Mouse (Mus musculus): ENCODE data around the gene Pola2. TPM values are rescaled to one million over a fixed set of nuclear protein-coding genes. Genes with fewer than 3 reads are reported as not detected.

Gene Pola2
- total RNA-seq, 1 experiment from 2014 or later = 36.8 TPM

DNA sequence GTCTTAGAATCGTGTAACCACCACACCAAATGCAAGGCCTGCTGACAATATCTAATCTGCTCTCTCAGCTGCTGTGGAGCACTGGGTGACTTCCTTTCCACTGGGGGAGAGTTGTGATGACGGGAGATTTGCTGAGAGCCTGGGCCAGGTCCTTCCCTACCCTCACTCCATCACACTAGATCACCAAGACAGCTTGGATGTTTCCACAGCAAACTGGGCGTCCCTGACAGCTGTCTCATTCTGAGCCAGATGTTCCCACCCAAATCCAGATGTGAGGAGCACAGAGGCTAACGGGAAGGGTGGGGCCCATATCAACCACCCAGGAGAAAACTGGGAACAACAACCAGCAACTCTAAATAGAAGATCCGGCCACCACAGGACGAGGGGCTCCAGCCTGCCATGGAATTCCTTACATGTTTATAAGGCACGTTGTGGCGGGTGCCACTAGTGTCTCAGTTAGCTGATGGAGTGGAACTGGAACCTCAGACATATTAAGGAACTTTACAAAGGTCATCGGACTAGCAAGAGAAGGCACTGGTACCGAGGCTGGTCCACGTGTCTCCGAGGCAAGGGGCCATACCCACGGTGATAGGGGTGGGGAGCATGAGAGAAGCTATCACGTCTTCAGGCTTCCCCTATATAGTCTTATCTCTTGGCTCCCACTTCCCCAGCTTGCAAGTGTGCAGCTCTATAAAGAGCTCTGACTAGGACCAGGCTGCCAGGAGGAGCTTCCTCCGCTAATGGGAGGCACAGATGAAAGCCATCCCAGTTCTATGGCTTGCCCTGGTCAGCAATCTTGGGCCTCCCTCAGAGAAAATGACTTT, 41.7 kb downstream of the Pola2 start:
- no peak for ATAC-seq (ENCODE audit: extremely low read depth, insufficient number of reproducible peaks, low FRiP score, poor library complexity, severe bottlenecking)

DNA sequence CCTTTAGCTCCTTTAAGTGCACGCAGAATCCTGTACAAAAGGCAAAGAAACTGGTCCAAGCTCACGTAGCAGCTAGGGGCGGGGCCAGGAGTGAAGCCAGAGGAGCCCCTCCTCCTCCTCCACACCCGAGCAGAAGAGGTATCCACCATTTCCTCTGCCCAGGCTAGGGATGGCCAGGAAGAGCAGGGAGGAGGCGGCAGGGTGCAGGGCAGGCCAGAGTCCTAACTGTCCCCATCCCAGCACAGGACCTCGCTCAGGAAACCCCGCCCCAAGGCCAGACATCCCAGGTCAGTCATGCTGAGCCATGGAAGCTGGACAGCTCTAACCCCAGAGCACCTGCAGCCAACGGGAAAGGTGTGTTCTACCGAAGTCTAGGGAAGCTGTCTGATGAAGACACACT, 42.3 kb downstream of the Pola2 start:
- ATAC-seq (ENCODE audit: extremely low read depth, insufficient number of reproducible peaks, low FRiP score, poor library complexity, severe bottlenecking) = no peak

DNA sequence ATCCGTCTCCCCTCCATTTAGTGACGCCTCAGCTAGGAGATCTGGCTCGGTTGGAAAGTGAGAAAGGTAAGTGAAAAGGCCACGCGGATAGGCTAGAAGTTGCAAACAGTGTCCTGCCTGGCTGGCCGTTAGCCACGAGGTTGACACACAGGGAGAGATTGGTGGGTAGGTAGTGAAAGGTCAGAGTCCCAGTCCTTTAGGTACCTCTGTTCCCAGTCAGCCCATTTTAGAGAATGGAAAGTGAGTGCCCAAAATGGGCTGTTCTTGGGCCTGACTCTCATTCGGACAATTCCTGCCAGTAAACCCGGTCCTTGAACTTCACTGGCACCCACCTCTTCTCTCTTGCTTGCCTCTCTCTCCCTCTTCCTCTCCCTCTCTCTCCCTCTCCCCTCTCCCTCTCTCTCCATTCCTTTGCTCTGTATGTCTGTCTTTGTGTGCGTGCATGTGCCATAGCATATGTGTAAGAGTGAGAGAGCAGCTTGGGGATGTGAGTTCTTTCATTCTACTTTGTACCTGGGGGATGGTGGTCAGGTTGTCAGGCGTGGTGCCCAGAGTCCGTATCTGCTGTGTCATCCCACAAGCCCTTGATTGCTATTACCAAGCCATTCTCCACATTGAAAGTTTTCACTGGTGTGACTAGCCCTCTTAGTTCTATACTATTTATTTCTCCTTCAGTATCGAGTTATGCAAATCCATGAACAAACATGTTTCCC, 50.8 kb downstream of the Pola2 start, which contains the start of gene Dpf2:
Gene Dpf2 (minus strand): TSS at position 4 of the 713 bp plus-strand sequence.
- no peak for ATAC-seq (ENCODE audit: extremely low read depth, insufficient number of reproducible peaks, low FRiP score, poor library complexity, severe bottlenecking)

DNA sequence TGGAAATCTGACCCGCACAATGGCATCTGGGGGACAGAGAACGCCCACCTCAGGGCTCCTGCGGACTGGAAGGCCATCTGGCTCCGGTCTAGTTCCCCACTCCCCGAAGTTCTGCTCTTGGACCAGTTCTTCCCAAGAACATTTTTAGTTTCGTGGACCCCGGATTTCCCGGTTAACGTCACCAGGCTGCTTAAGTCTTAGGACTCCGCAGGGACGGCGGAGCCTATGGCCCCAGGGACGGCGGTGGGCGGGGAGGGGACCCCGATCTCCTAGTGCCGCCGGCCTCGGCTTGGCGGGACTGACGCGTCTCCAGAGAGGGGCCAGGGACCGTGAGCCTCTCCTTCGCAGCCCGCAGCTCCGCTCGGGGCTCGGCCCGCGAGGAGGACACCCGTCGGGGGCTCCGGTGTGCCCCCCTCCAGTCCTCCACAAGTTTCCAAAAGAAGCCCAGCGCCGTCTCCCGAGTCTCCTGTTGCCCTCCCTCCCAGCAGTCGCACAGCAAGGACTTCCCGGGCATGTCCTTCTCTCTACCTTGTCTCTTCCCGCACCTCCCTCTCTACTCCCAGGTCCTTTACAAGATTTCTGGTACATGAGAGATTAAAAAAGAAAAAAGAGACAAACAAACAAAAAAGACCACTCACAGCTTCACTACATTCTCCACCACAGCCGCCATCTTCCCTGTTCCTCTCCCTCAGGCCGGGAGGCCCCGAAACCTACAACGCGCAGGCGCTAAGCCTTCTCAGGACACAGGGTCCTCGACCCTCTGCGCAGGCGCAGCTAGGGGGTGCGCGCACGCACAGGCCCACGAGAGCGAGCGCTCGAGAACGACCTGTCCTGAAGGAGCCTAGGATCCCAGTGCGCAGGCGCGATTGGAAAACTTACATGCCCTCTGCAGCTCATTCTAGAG, 51.6 kb downstream of the Pola2 start:
- ATAC-seq (ENCODE audit: extremely low read depth, insufficient number of reproducible peaks, low FRiP score, poor library complexity, severe bottlenecking) = peak; percentile 90

DNA sequence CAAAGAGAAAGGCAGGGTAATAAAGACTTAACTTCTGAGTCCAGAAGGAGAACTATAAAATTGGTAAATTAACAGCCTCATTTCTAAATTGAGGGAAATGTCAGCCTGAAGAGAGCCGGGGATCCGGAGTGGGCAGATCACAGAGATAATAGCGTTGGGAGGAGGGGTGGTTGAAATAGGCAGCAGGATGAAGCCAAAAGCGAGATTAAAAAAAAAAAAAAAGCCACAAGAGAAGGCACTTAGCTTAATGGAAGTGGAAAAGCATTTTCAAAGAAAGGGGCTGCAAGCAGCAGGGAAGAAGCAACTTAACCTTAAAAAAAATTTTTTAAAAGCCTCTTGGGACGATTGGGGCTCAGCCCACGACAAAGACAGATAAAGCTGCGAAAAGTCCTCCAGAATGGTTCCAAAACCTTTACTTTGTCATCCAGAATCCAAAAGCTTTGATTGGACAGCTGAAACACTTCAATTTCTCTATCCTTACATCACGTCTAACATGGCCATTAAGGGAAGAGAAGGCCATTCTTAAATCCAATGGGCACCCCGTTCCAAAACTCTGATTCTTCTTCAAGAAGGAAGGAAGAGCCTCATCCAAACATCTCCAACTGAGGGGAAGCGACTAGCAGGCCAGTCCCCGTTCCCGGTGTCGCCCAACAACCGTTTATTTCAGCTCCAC, 52.4 kb downstream of the Pola2 start:
- no peak for ATAC-seq (ENCODE audit: extremely low read depth, insufficient number of reproducible peaks, low FRiP score, poor library complexity, severe bottlenecking)

DNA sequence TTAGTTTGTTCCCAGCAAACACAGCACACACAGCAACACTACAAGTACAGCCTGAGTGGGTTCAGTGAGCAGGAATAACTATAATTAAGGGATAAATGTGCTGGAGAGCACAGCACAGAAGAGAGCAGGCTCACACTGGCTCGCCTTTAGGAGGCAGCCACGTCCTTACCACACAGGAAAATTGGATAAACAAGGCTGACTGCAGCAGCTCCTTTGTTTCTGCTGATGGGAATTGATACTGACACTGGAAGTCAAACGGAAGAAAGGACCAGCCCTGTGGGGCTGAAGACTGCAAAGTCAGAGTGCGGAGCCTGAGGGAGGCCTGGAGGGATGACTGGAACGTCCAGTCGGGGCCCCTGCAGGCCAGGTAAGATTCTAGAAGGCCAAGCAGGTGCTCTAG, 53.8 kb downstream of the Pola2 start:
- ATAC-seq (ENCODE audit: extremely low read depth, insufficient number of reproducible peaks, low FRiP score, poor library complexity, severe bottlenecking) = no peak

DNA sequence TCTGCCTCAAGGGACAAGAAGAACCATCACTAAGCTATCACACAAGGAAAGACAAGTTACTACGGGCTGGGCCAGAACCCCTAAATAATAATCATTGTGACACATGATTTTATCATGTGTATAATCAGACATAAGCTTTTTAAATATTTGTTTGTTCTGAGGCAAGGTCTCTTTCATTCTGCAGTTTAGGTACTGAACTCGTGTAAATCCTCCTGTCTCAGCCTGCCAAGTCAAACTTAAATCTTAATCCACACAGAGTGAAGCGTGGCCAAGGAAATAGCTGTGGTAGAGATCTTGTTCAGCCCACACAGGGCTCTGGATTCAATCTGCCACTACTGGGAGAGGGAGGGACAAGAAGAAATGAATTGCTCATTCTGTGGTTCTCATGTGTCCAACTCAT, 56.7 kb downstream of the Pola2 start:
- ATAC-seq (ENCODE audit: extremely low read depth, insufficient number of reproducible peaks, low FRiP score, poor library complexity, severe bottlenecking) = no peak

DNA sequence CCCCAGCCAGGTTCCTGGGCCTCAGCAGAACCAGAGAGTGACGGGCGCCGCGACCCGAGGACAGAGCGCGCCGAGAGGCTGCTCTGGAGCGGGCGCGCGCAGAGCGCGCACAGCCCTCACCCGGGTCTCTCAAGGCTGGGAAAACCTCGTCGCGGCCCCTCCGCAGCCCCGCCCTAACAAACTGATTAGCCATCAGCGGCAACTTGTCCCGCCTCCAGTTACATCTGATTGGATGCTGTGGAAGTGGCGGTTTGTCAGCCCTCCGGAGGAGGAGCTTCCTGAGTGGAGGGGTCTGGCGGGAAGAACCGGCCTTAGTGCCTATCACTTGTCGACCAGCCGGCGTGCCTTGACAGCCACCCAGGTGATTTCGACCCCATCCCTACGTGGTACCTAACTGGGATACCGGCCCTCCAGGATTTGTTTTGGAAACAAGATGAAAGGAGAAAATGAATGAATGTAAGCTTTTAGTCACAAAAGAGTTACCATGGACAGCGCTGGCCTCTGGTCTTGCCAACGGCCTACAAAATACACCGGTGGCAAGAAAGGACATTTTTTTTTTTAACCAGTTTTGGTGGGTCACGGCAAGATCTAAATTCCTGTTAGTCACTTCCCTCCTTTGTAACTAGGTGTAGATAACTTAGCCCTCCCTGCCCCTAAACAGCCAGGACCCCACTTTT, 69.9 kb downstream of the Pola2 start, which contains the start of gene Tigd3:
Gene Tigd3 (minus strand): TSS at position 148 of the 677 bp plus-strand sequence.
- peak; percentile 86 for ATAC-seq (ENCODE audit: extremely low read depth, insufficient number of reproducible peaks, low FRiP score, poor library complexity, severe bottlenecking)

DNA sequence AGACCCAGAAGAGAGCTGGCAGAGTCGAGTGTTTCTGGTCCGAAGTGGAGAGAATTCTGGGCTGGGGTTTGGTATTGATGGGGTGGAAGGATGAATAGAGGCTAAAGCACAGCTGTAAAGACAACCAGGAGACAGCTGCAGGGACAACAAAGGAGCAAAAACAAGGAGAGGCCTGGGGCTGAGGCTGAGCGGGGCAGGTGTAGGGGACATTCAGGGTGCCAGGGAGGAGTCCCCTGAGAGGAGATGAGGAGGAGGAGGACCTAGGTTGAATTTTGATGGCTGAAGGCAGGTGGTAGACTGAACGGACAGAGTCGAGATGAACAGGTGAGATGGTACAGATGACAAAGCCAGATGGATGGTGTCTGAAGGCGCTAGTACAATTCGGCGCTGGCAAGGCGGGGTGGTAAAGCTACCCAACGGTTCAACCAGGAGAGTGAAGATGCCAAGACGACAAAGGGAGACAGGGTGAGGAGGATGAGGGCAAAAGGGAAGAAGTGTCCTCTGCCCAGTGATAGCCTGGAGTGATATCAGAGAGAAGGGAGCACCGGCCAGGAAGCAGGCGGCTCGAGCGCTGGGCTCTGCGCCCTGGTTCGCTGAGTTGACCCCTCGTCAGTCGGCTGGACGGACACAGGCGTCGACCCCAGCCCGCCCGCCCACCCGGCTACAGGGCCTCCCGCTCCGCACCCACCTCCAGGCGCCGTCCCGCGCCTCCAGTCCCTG, 70.6 kb downstream of the Pola2 start:
- ATAC-seq (ENCODE audit: extremely low read depth, insufficient number of reproducible peaks, low FRiP score, poor library complexity, severe bottlenecking) = no peak

DNA sequence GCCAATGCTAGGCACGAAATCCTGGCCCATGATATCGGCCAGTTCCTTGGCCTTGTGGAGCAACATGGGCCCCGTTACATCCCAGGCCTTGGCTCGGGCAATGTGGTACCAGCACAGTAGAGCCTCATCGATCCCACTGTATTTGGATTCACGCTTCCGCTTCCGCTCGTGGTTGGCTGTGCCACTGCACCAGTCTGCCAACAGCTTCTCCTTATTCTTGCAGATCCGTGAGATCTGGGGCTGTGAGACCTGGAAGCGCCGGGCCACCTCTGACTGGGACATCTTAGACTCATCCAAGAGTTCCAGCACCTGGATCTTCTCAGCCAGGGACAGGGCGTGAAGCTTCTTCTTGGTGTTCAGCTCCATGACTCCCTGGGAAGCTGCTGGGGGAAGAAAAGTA, 71.3 kb downstream of the Pola2 start:
- no peak for ATAC-seq (ENCODE audit: extremely low read depth, insufficient number of reproducible peaks, low FRiP score, poor library complexity, severe bottlenecking)

DNA sequence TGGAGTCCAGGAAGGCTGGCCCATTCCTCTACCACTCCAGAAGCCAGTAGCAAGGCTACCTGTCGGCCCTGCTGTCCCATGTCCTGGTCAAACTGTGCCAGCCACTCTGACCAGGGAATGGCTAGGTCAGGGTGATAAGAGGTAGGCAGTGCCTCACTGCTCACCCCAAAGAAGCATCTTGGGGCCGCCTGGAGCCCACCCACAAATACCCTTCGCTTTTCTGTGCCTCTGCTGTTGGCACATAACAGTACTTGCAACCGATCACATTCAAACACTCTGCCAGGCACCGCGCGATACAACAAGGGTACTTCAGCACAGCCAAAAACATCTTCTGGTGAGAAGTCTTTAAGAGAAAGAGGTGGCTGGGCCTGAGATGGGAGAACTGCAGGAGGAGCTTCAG, 71.7 kb downstream of the Pola2 start:
- no peak for ATAC-seq (ENCODE audit: extremely low read depth, insufficient number of reproducible peaks, low FRiP score, poor library complexity, severe bottlenecking)

DNA sequence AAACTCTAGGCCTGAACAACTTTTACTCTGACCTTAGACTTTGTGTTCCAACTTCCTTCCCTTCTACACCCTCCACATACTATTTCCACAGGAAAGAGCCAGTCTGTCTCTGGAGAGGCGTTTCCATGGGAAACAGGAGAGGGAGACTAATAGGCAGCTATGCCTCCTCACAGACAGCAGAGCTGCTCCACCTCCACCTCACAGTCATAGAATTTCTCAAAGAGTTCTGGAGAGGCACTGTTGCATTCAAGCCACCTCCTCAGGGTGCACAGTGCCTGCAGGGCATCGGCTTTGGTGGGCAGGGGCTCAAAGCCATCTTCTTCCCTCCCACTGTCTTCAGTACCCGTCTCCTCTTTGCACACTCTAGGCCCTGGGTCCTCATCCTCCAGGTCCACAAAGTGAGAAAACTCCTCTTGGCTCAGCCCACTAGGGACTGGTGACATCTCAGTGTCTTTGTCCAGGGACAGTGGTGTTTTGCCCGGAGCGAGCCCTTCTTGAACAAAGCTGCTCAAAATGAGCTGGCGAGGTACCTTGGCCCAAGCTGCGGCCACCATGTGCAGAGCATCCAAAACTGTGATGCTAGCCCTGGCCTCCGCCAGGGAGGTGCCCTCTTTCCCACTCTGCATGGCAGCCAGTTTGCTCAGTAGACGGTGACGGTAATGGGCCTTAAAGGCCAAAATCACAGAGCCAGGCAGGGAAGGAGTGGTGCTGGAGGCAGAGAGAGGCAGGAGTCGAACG, 72.3 kb downstream of the Pola2 start:
- ATAC-seq (ENCODE audit: extremely low read depth, insufficient number of reproducible peaks, low FRiP score, poor library complexity, severe bottlenecking) = no peak

Other genes starting within 250 kb of the Pola2 start
- 88.8 and 91.8 TPM in 2 replicates for gene Ehbp1l1, start 237.9 kb downstream of the Pola2 start, total RNA-seq (2017)
- gene Fam89b, start 234.5 kb downstream of the Pola2 start, total RNA-seq (2017) = 21.1 and 24.4 TPM in 2 replicates
- gene Ltbp3, start 223.3 kb downstream of the Pola2 start, total RNA-seq (2017) = 0.35 TPM in 1 of 2 replicates, not detected in the other
- gene Scyl1, start 192.8 kb downstream of the Pola2 start, total RNA-seq (2017) = 35.9 and 44.0 TPM in 2 replicates
- 32.9 and 38.6 TPM in 2 replicates for gene Frmd8, start 88.9 kb downstream of the Pola2 start, total RNA-seq (2017)
- gene Slc25a45, start 86.4 kb downstream of the Pola2 start, total RNA-seq (2017) = 56.6 and 64.7 TPM in 2 replicates
- gene Tigd3, start 70.1 kb downstream of the Pola2 start, total RNA-seq (2017) = 1.4 and 1.5 TPM in 2 replicates
- gene Dpf2, start 51.2 kb downstream of the Pola2 start, total RNA-seq (2017) = 80.0 and 104 TPM in 2 replicates
- gene Cdc42ep2, start 39.4 kb downstream of the Pola2 start, total RNA-seq (2017) = 3.8 and 4.8 TPM in 2 replicates
- gene Slc22a20, start 21.9 kb upstream of the Pola2 start, total RNA-seq (2017) = 0.47 and 1.1 TPM in 2 replicates
- 142 and 147 TPM in 2 replicates for gene Capn1, start 51.7 kb upstream of the Pola2 start, total RNA-seq (2017)
- gene Syvn1, start 82.4 kb upstream of the Pola2 start, total RNA-seq (2017) = 42.1 and 45.3 TPM in 2 replicates
- gene Mrpl49, start 93.6 kb upstream of the Pola2 start, total RNA-seq (2017) = 28.7 and 29.2 TPM in 2 replicates
- 2,994 and 3,021 TPM in 2 replicates for gene Fau, start 93.6 kb upstream of the Pola2 start, total RNA-seq (2017)
- 18.4 and 20.3 TPM in 2 replicates for gene Znhit2, start 97.0 kb upstream of the Pola2 start, total RNA-seq (2017)
- gene Tm7sf2, start 104.2 kb upstream of the Pola2 start, total RNA-seq (2017) = 5.6 and 8.1 TPM in 2 replicates
- gene Vps51, start 113.0 kb upstream of the Pola2 start, total RNA-seq (2017) = 67.0 and 73.7 TPM in 2 replicates
- gene Tmem262, start 115.8 kb upstream of the Pola2 start, total RNA-seq (2017) = 1.5 TPM in 1 of 2 replicates, not detected in the other
- 0.74 TPM in 1 of 2 replicates, not detected in the other for gene Gm28374, start 118.1 kb upstream of the Pola2 start, total RNA-seq (2017)
- 51.9 and 52.8 TPM in 2 replicates for gene Zfpl1, start 120.8 kb upstream of the Pola2 start, total RNA-seq (2017)
- gene Cdca5, start 120.8 kb upstream of the Pola2 start, total RNA-seq (2017) = 0.35 TPM in 1 of 2 replicates, not detected in the other
- not detected in 2 replicates for gene AC131692.1, start 130.2 kb upstream of the Pola2 start, total RNA-seq (2017)
- gene Naaladl1, start 141.6 kb upstream of the Pola2 start, total RNA-seq (2017) = not detected in 2 replicates
- gene Sac3d1, start 154.4 kb upstream of the Pola2 start, total RNA-seq (2017) = 2.2 and 3.1 TPM in 2 replicates
- 9.1 and 9.8 TPM in 2 replicates for gene Snx15, start 164.1 kb upstream of the Pola2 start, total RNA-seq (2017)
- 1.2 TPM in 1 of 2 replicates, not detected in the other for gene Batf2, start 176.8 kb upstream of the Pola2 start, total RNA-seq (2017)
- 14.0 and 15.2 TPM in 2 replicates for gene Arl2, start 177.3 kb upstream of the Pola2 start, total RNA-seq (2017)
- gene Majin, start 220.2 kb upstream of the Pola2 start, total RNA-seq (2017) = not detected in 2 replicates

Data from neutrophil, adult 5-6 weeks (primary cell).